Mouse (Mus musculus) neural tube, embryonic 14.5 days (tissue): ENCODE results near the gene Clcn6. TPM values are rescaled to one million over a fixed set of nuclear protein-coding genes. Genes with fewer than 3 reads are reported as not detected.

Source experiments
- ATAC-seq: fragments of 200-750 bp; cut with Nextera tagmentation; 2 replicates; pipeline ENCODE4 v1.8.0; 2017; ENCODE audit warnings: low read depth, mild to moderate bottlenecking, moderate TSS enrichment, moderate library complexity
- H3K27ac ChIP-seq: fragments of 300-500 bp; sonication (generic); 2 replicates; pipeline ENCODE4 v1.5.1; 2014; ENCODE audit warnings: low read depth, mild to moderate bottlenecking, control low read depth, low read length, moderate library complexity, mixed read lengths
- H3K27me3 ChIP-seq: fragments of 300-500 bp; sonication (generic); 2 replicates; pipeline ENCODE4 v1.6.1; 2014; ENCODE audit warnings: low read length; ENCODE audit not compliant: control insufficient read depth, insufficient read depth
- H3K36me3 ChIP-seq: fragments of 300-500 bp; sonication (generic); 2 replicates; pipeline ENCODE4 v1.6.1; 2014; ENCODE audit warnings: low read length, mixed read lengths; ENCODE audit not compliant: control insufficient read depth, insufficient read depth
- H3K4me1 ChIP-seq: fragments of 300-500 bp; sonication (generic); 2 replicates; pipeline ENCODE4 v1.6.1; 2014; ENCODE audit warnings: low read length; ENCODE audit not compliant: control insufficient read depth, insufficient read depth
- H3K4me2 ChIP-seq: fragments of 300-500 bp; sonication (generic); 2 replicates; pipeline ENCODE4 v1.6.1; 2014; ENCODE audit warnings: mild to moderate bottlenecking, low read depth, low read length, control low read depth
- H3K4me3 ChIP-seq: fragments of 300-500 bp; sonication (generic); 2 replicates; pipeline ENCODE4 v1.5.1; 2014; ENCODE audit warnings: low read depth, low read length, control low read depth, mixed read lengths
- H3K9ac ChIP-seq: fragments of 300-500 bp; sonication (generic); replicated peaks from 2 replicates; pipeline ENCODE4 v1.6.1; 2014; ENCODE audit warnings: low read depth, mild to moderate bottlenecking, control low read depth, low read length, mixed read lengths
- H3K9me3 ChIP-seq: fragments of 300-500 bp; sonication (generic); 2 replicates; pipeline ENCODE4 v1.6.1; 2016; ENCODE audit warnings: low read length; ENCODE audit not compliant: control insufficient read depth
- WGBS: fragments of 180-500 bp; shearing (Covaris S2); extraction: QIAGEN DNeasy Blood & Tissue Kit; methylation state at CpG from one replicate; pipeline ENCODE4 v1.1.7; 2014; 5-methylcytosine and 5-hydroxymethylcytosine counted together
- polyA plus RNA-seq: library from polyadenylated mRNA; unstranded; fragments of >200 nt; fragmentation: Nextera tagmentation; extraction: Ambion mirVana; gene quantifications from 2 replicates; pipeline ENCODE4 v1.2.1, GENCODE M21; 2014

The Clcn6 gene
- polyA plus RNA-seq, 1 experiment from 2014 or later: 30.6 TPM

- Histone ChIP-seq H3K4me1 (no peaks in the 10 kb centered on the region), H3K4me3 (no peak within 1 kb of the TSS), H3K9ac (no peak within 1 kb of the TSS), H3K27me3 (no peaks in the 10 kb centered on the region), H3K27ac (no peak within 1 kb of the TSS), H3K9me3 (no peaks in the 10 kb centered on the region), H3K4me2 (no peak within 1 kb of the TSS), H3K36me3 (no peaks in the 10 kb centered on the region)
- ATAC-seq: no peak
- 34% methylated on average over 20 of the region's 20 CpGs for WGBS
Measured at GRCm38 (mm10) chr4:147985205-147986132, 53.2 kb downstream of the Clcn6 start, which contains the start of gene Nppb. TSS of gene Nppb (plus strand) at chr4:147985788.

DNA sequence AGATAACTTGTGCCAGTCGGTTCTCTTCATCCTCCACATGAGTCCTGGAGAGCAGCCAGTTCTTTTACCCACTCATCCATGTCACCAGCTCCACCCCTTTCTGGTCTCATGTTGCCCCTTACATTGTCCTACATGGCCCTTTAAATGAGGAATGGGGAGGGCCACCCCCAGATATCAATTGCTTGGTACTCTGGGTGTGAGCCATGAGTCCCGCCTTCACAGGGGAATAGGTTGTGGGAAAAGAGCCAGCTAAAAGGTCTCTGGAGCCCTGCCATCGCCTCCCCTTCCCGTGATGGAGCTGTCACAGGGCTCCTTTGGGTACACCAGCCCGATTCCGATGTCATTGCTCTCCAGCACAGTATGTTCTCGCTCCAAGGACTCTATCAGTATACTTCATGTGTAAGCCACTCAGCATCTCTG, 59.2 kb downstream of the Clcn6 start:
- no peak overlapping the region for H3K9ac ChIP-seq
- H3K9me3 ChIP-seq: no peaks in the 10 kb centered on the region
- no peak overlapping the region for H3K4me2 ChIP-seq
- H3K27ac ChIP-seq: no peak overlapping the region
- H3K36me3 ChIP-seq: no peaks in the 10 kb centered on the region
- WGBS: 79% methylated on average over 7 of the region's 7 CpGs
- ATAC-seq: no peak
- H3K4me3 ChIP-seq: no peak overlapping the region
- H3K4me1 ChIP-seq: no peaks in the 10 kb centered on the region
- no peaks in the 10 kb centered on the region for H3K27me3 ChIP-seq

GRCm38 (mm10) chr4:147978391-147978790, 60.2 kb downstream of the Clcn6 start:
- Histone ChIP-seq H3K36me3 (no peaks in the 10 kb centered on the region), H3K4me3 (no peak overlapping the region), H3K27ac (no peak overlapping the region), H3K4me1 (no peaks in the 10 kb centered on the region), H3K9me3 (no peaks in the 10 kb centered on the region), H3K27me3 (no peaks in the 10 kb centered on the region), H3K9ac (no peak overlapping the region), H3K4me2 (no peak overlapping the region)
- ATAC-seq: no peak
- 91% methylated on average over 6 of the region's 6 CpGs for WGBS

GRCm38 (mm10) chr4:147977726-147978125, 60.9 kb downstream of the Clcn6 start:
- no peaks in the 10 kb centered on the region for H3K9me3 ChIP-seq
- H3K4me1 ChIP-seq: no peaks in the 10 kb centered on the region
- H3K36me3 ChIP-seq: no peaks in the 10 kb centered on the region
- no peak overlapping the region for H3K27ac ChIP-seq
- WGBS: 84% methylated on average over 4 of the region's 4 CpGs
- H3K9ac ChIP-seq: no peak overlapping the region
- no peak for ATAC-seq
- H3K4me3 ChIP-seq: no peak overlapping the region
- no peak overlapping the region for H3K4me2 ChIP-seq
- H3K27me3 ChIP-seq: no peaks in the 10 kb centered on the region

- Histone ChIP-seq H3K4me1 (no peaks in the 10 kb centered on the region), H3K4me2 (no peak overlapping the region), H3K9me3 (no peaks in the 10 kb centered on the region), H3K36me3 (no peaks in the 10 kb centered on the region), H3K9ac (no peak overlapping the region), H3K4me3 (no peak overlapping the region), H3K27ac (no peak overlapping the region), H3K27me3 (no peaks in the 10 kb centered on the region)
- 84% methylated on average over 3 of the region's 3 CpGs for WGBS
- no peak for ATAC-seq
Measured at GRCm38 (mm10) chr4:147976237-147976636, 62.4 kb downstream of the Clcn6 start.

GRCm38 (mm10) chr4:147969337-147969736, 69.3 kb downstream of the Clcn6 start:
- Histone ChIP-seq H3K27me3 (no peaks in the 10 kb centered on the region), H3K9ac (no peak overlapping the region), H3K27ac (no peak overlapping the region), H3K4me3 (no peak overlapping the region), H3K4me2 (no peak overlapping the region), H3K4me1 (no peaks in the 10 kb centered on the region), H3K36me3 (no peaks in the 10 kb centered on the region), H3K9me3 (no peaks in the 10 kb centered on the region)
- ATAC-seq: no peak
- WGBS: 68% methylated on average over 9 of the region's 9 CpGs

DNA sequence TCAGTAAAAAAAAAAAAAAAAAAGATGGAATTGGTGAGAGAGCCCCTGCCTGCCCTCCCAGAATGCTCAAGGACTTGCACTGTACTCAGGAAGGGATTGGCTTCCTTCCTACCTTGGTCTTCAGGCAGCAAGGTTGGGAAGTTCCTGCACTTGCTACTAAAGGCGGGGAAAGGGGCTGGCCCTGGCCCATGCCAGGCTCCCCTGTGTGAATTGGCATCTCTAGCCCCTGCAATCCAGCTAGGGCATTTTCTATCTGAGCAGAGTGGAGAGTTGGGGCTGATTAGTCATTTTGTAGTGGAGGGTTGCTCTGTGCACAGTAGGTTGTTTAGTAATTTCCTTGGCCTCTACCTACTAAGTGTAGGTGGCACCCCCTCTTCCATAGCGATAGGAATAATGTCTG, 69.8 kb downstream of the Clcn6 start:
- Histone ChIP-seq H3K4me1 (no peaks in the 10 kb centered on the region), H3K36me3 (no peaks in the 10 kb centered on the region), H3K4me3 (no peak overlapping the region), H3K9ac (no peak overlapping the region), H3K4me2 (no peak overlapping the region), H3K9me3 (no peaks in the 10 kb centered on the region), H3K27ac (no peak overlapping the region), H3K27me3 (no peaks in the 10 kb centered on the region)
- no peak for ATAC-seq
- 95% methylated on average over 2 of the region's 2 CpGs for WGBS

- 77% methylated on average over 7 of the region's 7 CpGs for WGBS
- H3K4me2 ChIP-seq: no peak overlapping the region
- no peaks in the 10 kb centered on the region for H3K4me1 ChIP-seq
- H3K9ac ChIP-seq: no peak overlapping the region
- no peak for ATAC-seq
- H3K27me3 ChIP-seq: no peaks in the 10 kb centered on the region
- no peaks in the 10 kb centered on the region for H3K9me3 ChIP-seq
- no peaks in the 10 kb centered on the region for H3K36me3 ChIP-seq
- no peak overlapping the region for H3K27ac ChIP-seq
- no peak overlapping the region for H3K4me3 ChIP-seq
Measured at GRCm38 (mm10) chr4:147965712-147966111, 72.9 kb downstream of the Clcn6 start.

GRCm38 (mm10) chr4:147963623-147964022, 75.0 kb downstream of the Clcn6 start:
- Histone ChIP-seq H3K36me3 (no peaks in the 10 kb centered on the region), H3K9me3 (no peaks in the 10 kb centered on the region), H3K4me2 (no peak overlapping the region), H3K9ac (no peak overlapping the region), H3K4me3 (no peak overlapping the region), H3K27ac (no peak overlapping the region), H3K27me3 (no peaks in the 10 kb centered on the region), H3K4me1 (no peaks in the 10 kb centered on the region)
- no peak for ATAC-seq
- 89% methylated on average over 15 of the region's 15 CpGs for WGBS
